ENCODE assay signal across 8 mouse cellular contexts in genomic region chr1:154150167-154150851, GRCm38 (mm10). TPM values are rescaled to one million over a fixed set of nuclear protein-coding genes. Genes with fewer than 3 reads are reported as not detected.
DNase-seq lines count a peak whose midpoint lies in the region; ATAC-seq and TF ChIP-seq lines count a peak whose summit lies in the region.

No protein-coding gene starts in this region.

- intact Hi-C loops in heart, postnatal 25 days (cut with DNase I): no loop called here

- DNase-seq in spleen, postnatal 36 days (ENCODE audit: low spot score in 2 of 2): peak; percentile 2 to 8
- DNase-seq in spleen, adult 12 weeks (ENCODE audit: low spot score): no peak
- peak; percentile 79 for DNase-seq in forebrain, postnatal 0 days
- DNase-seq in heart, postnatal 25 days (ENCODE audit: low spot score): peak; percentile 79
- peak; percentile 88 for DNase-seq in layer of hippocampus, adult 11-12 months (ENCODE audit: low spot score)
- DNase-seq in ovary, postnatal 14 days (ENCODE audit: low spot score): peak; percentile 70
- peak; percentile 93 for DNase-seq in yolk sac, embryonic 10.5 days (ENCODE audit: low spot score)

- H3K9ac ChIP-seq in forebrain, postnatal 0 days: no peak overlapping the region
- H3K9ac ChIP-seq in liver, embryonic 15.5 days: no peak overlapping the region

- H3K27ac ChIP-seq in forebrain, postnatal 0 days (ENCODE audit: low read depth, low read length): peak overlapping the region; percentile 54; the same call in 1 of the 2 replicates
- H3K27ac ChIP-seq in liver, embryonic 15.5 days (replicated peaks): peak overlapping the region; percentile 59

- TF ChIP-seq CTCF in forebrain, postnatal 0 days (IDR thresholded peaks at IDR 0.05; ENCODE audit: low read depth): no peak

- no peak overlapping the region for H3K4me3 ChIP-seq in forebrain, postnatal 0 days (ENCODE audit: low read depth, low read length)
- H3K4me3 ChIP-seq in liver, embryonic 15.5 days (replicated peaks): no peak overlapping the region

- WGBS in forebrain, postnatal 0 days: 16% methylated on average over 8 of the region's 8 CpGs
- WGBS in liver, embryonic 15.5 days (ENCODE audit: insufficient replicate concordance): 46% methylated on average over 8 of the region's 8 CpGs

- no peaks in the 10 kb centered on the region for H3K27me3 ChIP-seq in forebrain, postnatal 0 days (ENCODE audit: insufficient read depth, low read length)
- no peaks in the 10 kb centered on the region for H3K27me3 ChIP-seq in liver, embryonic 15.5 days

- ATAC-seq in forebrain, postnatal 0 days: peak; percentile 96
- peak; percentile 81 for ATAC-seq in liver, embryonic 15.5 days (ENCODE audit: insufficient read depth)

- H3K4me2 ChIP-seq in forebrain, postnatal 0 days (ENCODE audit: low read depth): no peak overlapping the region
- peak overlapping the region; percentile 5 for H3K4me2 ChIP-seq in liver, embryonic 15.5 days

- H3K4me1 ChIP-seq in forebrain, postnatal 0 days (ENCODE audit: insufficient read depth): no peaks in the 10 kb centered on the region; the same call in 1 of the 2 replicates
- H3K4me1 ChIP-seq in liver, embryonic 15.5 days (replicated peaks): peaks cover 6% of the 10 kb centered on the region; the same call in 1 of the 2 replicates

- no peaks in the 10 kb centered on the region for H3K36me3 ChIP-seq in forebrain, postnatal 0 days (ENCODE audit: insufficient read depth)
- no peaks in the 10 kb centered on the region for H3K36me3 ChIP-seq in liver, embryonic 15.5 days (replicated peaks)

- H3K9me3 ChIP-seq in forebrain, postnatal 0 days (ENCODE audit: low read length): no peaks in the 10 kb centered on the region
- H3K9me3 ChIP-seq in liver, embryonic 15.5 days (replicated peaks): no peaks in the 10 kb centered on the region

RNA-seq across cellular contexts. Expression of gene Zfp648, which starts 50.7 kb away (rescaled TPM):
- 0.15 and 0.19 TPM in 2 replicates for total RNA-seq in forebrain, postnatal 0 days (2014; rRNA removed)
- 0.74 and 0.93 TPM in 2 replicates for polyA plus RNA-seq in forebrain, postnatal 0 days (2015; fragmentation: Nextera tagmentation; extraction: Ambion mirVana)
- not detected for total RNA-seq in heart, postnatal 25 days (2021)
- not detected in 2 replicates for polyA plus RNA-seq in liver, embryonic 15.5 days (2015; fragmentation: Nextera tagmentation; extraction: Ambion mirVana)
